Mouse (Mus musculus): ENCODE measurements around the gene Nsd2. TPM values are rescaled to one million over a fixed set of nuclear protein-coding genes. Genes with fewer than 3 reads are reported as not detected.

Gene Nsd2
- polyA plus RNA-seq, 1 experiment = 43.4 TPM

- H3K27ac ChIP-seq (ENCODE audit: control insufficient read depth, insufficient read depth, low read depth, low read length, poor library complexity) = no peak overlapping the region
- TF ChIP-seq CTCF (IDR thresholded peaks at IDR 0.05; ENCODE audit: control insufficient read depth, insufficient read depth, low read length) = no peak
- no peak for TF ChIP-seq POLR2A (IDR thresholded peaks at IDR 0.05; ENCODE audit: borderline replicate concordance, control insufficient read depth, low read depth, low read length)
- H3K4me1 ChIP-seq (ENCODE audit: control insufficient read depth, insufficient read depth, low read length) = no peaks in the 10 kb centered on the region; the same call in 1 of the 2 replicates
- H3K4me3 ChIP-seq (replicated peaks; ENCODE audit: control insufficient read depth, low read depth, low read length) = no peak overlapping the region
Measured at GRCm38 (mm10) chr5:33826001-33826400, 5.5 kb downstream of the Nsd2 start.

- TF ChIP-seq CTCF (IDR thresholded peaks at IDR 0.05; ENCODE audit: control insufficient read depth, insufficient read depth, low read length) (no peak), POLR2A (IDR thresholded peaks at IDR 0.05; ENCODE audit: borderline replicate concordance, control insufficient read depth, low read depth, low read length) (no peak)
- H3K27ac ChIP-seq (ENCODE audit: control insufficient read depth, insufficient read depth, low read depth, low read length, poor library complexity) = no peak overlapping the region
- H3K4me3 ChIP-seq (replicated peaks; ENCODE audit: control insufficient read depth, low read depth, low read length) = no peak overlapping the region
- no peaks in the 10 kb centered on the region for H3K4me1 ChIP-seq (ENCODE audit: control insufficient read depth, insufficient read depth, low read length)
- WGBS = 57% methylated on average over 8 of the region's 8 CpGs
Measured at GRCm38 (mm10) chr5:33828107-33828506, 7.6 kb downstream of the Nsd2 start.

GRCm38 (mm10) chr5:33829958-33830357 lies 9.4 kb downstream of the Nsd2 start:
- Histone ChIP-seq H3K4me3 (replicated peaks; ENCODE audit: control insufficient read depth, low read depth, low read length) (no peak overlapping the region), H3K27ac (ENCODE audit: control insufficient read depth, insufficient read depth, low read depth, low read length, poor library complexity) (no peak overlapping the region), H3K4me1 (ENCODE audit: control insufficient read depth, insufficient read depth, low read length) (no peaks in the 10 kb centered on the region)
- WGBS = 59% methylated on average over 3 of the region's 3 CpGs
- TF ChIP-seq POLR2A (IDR thresholded peaks at IDR 0.05; ENCODE audit: borderline replicate concordance, control insufficient read depth, low read depth, low read length) (no peak), CTCF (IDR thresholded peaks at IDR 0.05; ENCODE audit: control insufficient read depth, insufficient read depth, low read length) (no peak)

GRCm38 (mm10) chr5:33830832-33831231 lies 10.3 kb downstream of the Nsd2 start:
- no peak for TF ChIP-seq POLR2A (IDR thresholded peaks at IDR 0.05; ENCODE audit: borderline replicate concordance, control insufficient read depth, low read depth, low read length)
- no peak overlapping the region for H3K27ac ChIP-seq (ENCODE audit: control insufficient read depth, insufficient read depth, low read depth, low read length, poor library complexity)
- WGBS = 73% methylated on average over 1 of the region's 1 CpGs
- H3K4me3 ChIP-seq (replicated peaks; ENCODE audit: control insufficient read depth, low read depth, low read length) = no peak overlapping the region
- no peaks in the 10 kb centered on the region for H3K4me1 ChIP-seq (ENCODE audit: control insufficient read depth, insufficient read depth, low read length)

- H3K27ac ChIP-seq (ENCODE audit: control insufficient read depth, insufficient read depth, low read depth, low read length, poor library complexity) = no peak overlapping the region
- no peaks in the 10 kb centered on the region for H3K4me1 ChIP-seq (ENCODE audit: control insufficient read depth, insufficient read depth, low read length)
- no peak for TF ChIP-seq CTCF (IDR thresholded peaks at IDR 0.05; ENCODE audit: control insufficient read depth, insufficient read depth, low read length)
- TF ChIP-seq POLR2A (IDR thresholded peaks at IDR 0.05; ENCODE audit: borderline replicate concordance, control insufficient read depth, low read depth, low read length) = no peak
- no peak overlapping the region for H3K4me3 ChIP-seq (replicated peaks; ENCODE audit: control insufficient read depth, low read depth, low read length)
- 71% methylated on average over 1 of the region's 1 CpGs for WGBS
Measured at GRCm38 (mm10) chr5:33841331-33841730, 20.8 kb downstream of the Nsd2 start.

- TF ChIP-seq CTCF (IDR thresholded peaks at IDR 0.05; ENCODE audit: control insufficient read depth, insufficient read depth, low read length) = no peak
- TF ChIP-seq POLR2A (IDR thresholded peaks at IDR 0.05; ENCODE audit: borderline replicate concordance, control insufficient read depth, low read depth, low read length) = no peak
- Histone ChIP-seq H3K27ac (ENCODE audit: control insufficient read depth, insufficient read depth, low read depth, low read length, poor library complexity) (no peak overlapping the region), H3K4me1 (ENCODE audit: control insufficient read depth, insufficient read depth, low read length) (no peaks in the 10 kb centered on the region), H3K4me3 (replicated peaks; ENCODE audit: control insufficient read depth, low read depth, low read length) (no peak overlapping the region)
- WGBS = 62% methylated on average over 4 of the region's 4 CpGs
Measured at GRCm38 (mm10) chr5:33842549-33842948, 22.0 kb downstream of the Nsd2 start.

GRCm38 (mm10) chr5:33851466-33851865 lies 30.9 kb downstream of the Nsd2 start:
- 71% methylated on average over 4 of the region's 4 CpGs for WGBS
- H3K4me3 ChIP-seq (replicated peaks; ENCODE audit: control insufficient read depth, low read depth, low read length) = no peak overlapping the region
- H3K4me1 ChIP-seq (ENCODE audit: control insufficient read depth, insufficient read depth, low read length) = no peaks in the 10 kb centered on the region; the same call in 1 of the 2 replicates
- H3K27ac ChIP-seq (ENCODE audit: control insufficient read depth, insufficient read depth, low read depth, low read length, poor library complexity) = no peak overlapping the region
- TF ChIP-seq POLR2A (IDR thresholded peaks at IDR 0.05; ENCODE audit: borderline replicate concordance, control insufficient read depth, low read depth, low read length) (no peak), CTCF (IDR thresholded peaks at IDR 0.05; ENCODE audit: control insufficient read depth, insufficient read depth, low read length) (no peak)

GRCm38 (mm10) chr5:33853086-33853485 lies 32.6 kb downstream of the Nsd2 start:
- WGBS = 95% methylated on average over 1 of the region's 1 CpGs

DNA sequence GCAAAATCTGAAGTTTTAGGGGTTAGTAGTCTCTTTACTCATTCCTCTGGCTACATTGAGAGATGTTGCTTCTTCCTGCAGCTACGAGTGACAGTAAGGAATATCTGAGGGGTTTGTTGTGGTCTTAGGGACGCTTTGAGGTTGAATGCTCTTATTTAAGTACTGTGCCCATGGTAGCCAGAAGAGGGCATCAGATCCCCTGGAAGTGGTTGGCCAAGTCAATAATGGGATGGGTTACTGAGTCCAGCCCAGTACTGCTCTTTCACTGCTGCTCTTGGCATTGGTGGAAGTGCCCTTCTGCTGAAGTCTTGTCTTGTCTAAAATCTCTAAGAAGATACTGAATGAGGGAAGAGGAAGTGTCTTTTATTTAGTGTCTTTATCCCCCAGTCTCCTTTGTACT lies 33.5 kb downstream of the Nsd2 start:
- Histone ChIP-seq H3K4me1 (ENCODE audit: control insufficient read depth, insufficient read depth, low read length) (no peaks in the 10 kb centered on the region; the same call in 1 of the 2 replicates), H3K27ac (ENCODE audit: control insufficient read depth, insufficient read depth, low read depth, low read length, poor library complexity) (no peak overlapping the region), H3K4me3 (replicated peaks; ENCODE audit: control insufficient read depth, low read depth, low read length) (no peak overlapping the region)
- TF ChIP-seq POLR2A (IDR thresholded peaks at IDR 0.05; ENCODE audit: borderline replicate concordance, control insufficient read depth, low read depth, low read length) (no peak), CTCF (IDR thresholded peaks at IDR 0.05; ENCODE audit: control insufficient read depth, insufficient read depth, low read length) (0 out of 2 replicates have a peak, but pooled peaks have one; percentile 17)
- 72% methylated on average over 2 of the region's 2 CpGs for WGBS

More at GRCm38 (mm10) chr5:33853086-33853485, 32.6 kb downstream of the Nsd2 start:
- no peak overlapping the region for H3K27ac ChIP-seq (ENCODE audit: control insufficient read depth, insufficient read depth, low read depth, low read length, poor library complexity)
- TF ChIP-seq CTCF (IDR thresholded peaks at IDR 0.05; ENCODE audit: control insufficient read depth, insufficient read depth, low read length) = no peak
- TF ChIP-seq POLR2A (IDR thresholded peaks at IDR 0.05; ENCODE audit: borderline replicate concordance, control insufficient read depth, low read depth, low read length) = no peak
- H3K4me1 ChIP-seq (ENCODE audit: control insufficient read depth, insufficient read depth, low read length) = no peaks in the 10 kb centered on the region; the same call in 1 of the 2 replicates
- no peak overlapping the region for H3K4me3 ChIP-seq (replicated peaks; ENCODE audit: control insufficient read depth, low read depth, low read length)

Measured in bone marrow, adult 2 months (tissue).